In genomic region chr11:77953671-77954070, GRCm38 (mm10) we compare ENCODE assay signal across 11 mouse cellular contexts. TPM values are rescaled to one million over a fixed set of nuclear protein-coding genes. Genes with fewer than 3 reads are reported as not detected.
DNase-seq lines count a peak whose midpoint lies in the region; ATAC-seq and TF ChIP-seq lines count a peak whose summit lies in the region.
"Had no signal": no experiment of that assay in that cellular context is flagged by ENCODE, and none has a peak within 500 bp of the region (broad histone marks: within the 10 kb centered on the region; RNA-seq: fewer than 3 reads in every experiment).

No protein-coding gene starts in this region.

- no peaks in the 10 kb centered on the region for H3K9me3 ChIP-seq in hindbrain, embryonic 14.5 days (ENCODE audit: control insufficient read depth, low read length)
- H3K9me3 ChIP-seq in hindbrain, embryonic 12.5 days (replicated peaks) = no peaks in the 10 kb centered on the region
- H3K9me3 ChIP-seq in forebrain, embryonic 13.5 days (replicated peaks) = no peaks in the 10 kb centered on the region
- H3K9me3 ChIP-seq: heart, embryonic 15.5 days; midbrain, embryonic 12.5 days had no signal

- H3K4me3 ChIP-seq in hindbrain, embryonic 14.5 days (replicated peaks; ENCODE audit: low read length) = no peak overlapping the region
- no peak overlapping the region for H3K4me3 ChIP-seq in hindbrain, embryonic 12.5 days
- no peak overlapping the region for H3K4me3 ChIP-seq in embryonic fibroblast, embryonic 13.5 days (ENCODE audit: insufficient read depth, low read length)
- H3K4me3 ChIP-seq in forebrain, embryonic 13.5 days = no peak overlapping the region
- H3K4me3 ChIP-seq: heart, embryonic 15.5 days; midbrain, embryonic 12.5 days had no signal

- H3K27me3 ChIP-seq in hindbrain, embryonic 14.5 days (ENCODE audit: control insufficient read depth, insufficient read depth, low read length) = peaks cover 11% of the 10 kb centered on the region; the same call in 1 of the 2 replicates
- peaks cover 82% of the 10 kb centered on the region for H3K27me3 ChIP-seq in hindbrain, embryonic 12.5 days
- H3K27me3 ChIP-seq in forebrain, embryonic 13.5 days = peaks cover 53% of the 10 kb centered on the region

- 0 out of 2 replicates have a peak, but pooled peaks have one; percentile 4 for TF ChIP-seq CTCF in embryonic fibroblast, embryonic 13.5 days (IDR thresholded peaks at IDR 0.05; ENCODE audit: borderline replicate concordance, insufficient read depth, low read length)

- peaks cover 15% of the 10 kb centered on the region; the same call in 1 of the 2 replicates for H3K4me1 ChIP-seq in hindbrain, embryonic 14.5 days (replicated peaks; ENCODE audit: control insufficient read depth, insufficient read depth, low read length)
- H3K4me1 ChIP-seq in hindbrain, embryonic 12.5 days = peaks cover 8% of the 10 kb centered on the region; the same call in 1 of the 2 replicates
- H3K4me1 ChIP-seq in embryonic fibroblast, embryonic 13.5 days (ENCODE audit: control insufficient read depth, insufficient read depth, low read length) = no peaks in the 10 kb centered on the region
- H3K4me1 ChIP-seq in forebrain, embryonic 13.5 days = peaks cover 72% of the 10 kb centered on the region
- H3K4me1 ChIP-seq: heart, embryonic 15.5 days had no signal

- no peak overlapping the region for H3K4me2 ChIP-seq in hindbrain, embryonic 14.5 days (replicated peaks)
- no peak overlapping the region for H3K4me2 ChIP-seq in hindbrain, embryonic 12.5 days (replicated peaks)
- H3K4me2 ChIP-seq in forebrain, embryonic 13.5 days = no peak overlapping the region
- H3K4me2 ChIP-seq: heart, embryonic 15.5 days; midbrain, embryonic 12.5 days had no signal

- peaks cover 10% of the 10 kb centered on the region for H3K36me3 ChIP-seq in hindbrain, embryonic 14.5 days (replicated peaks; ENCODE audit: control insufficient read depth, insufficient read depth)
- peaks cover 8% of the 10 kb centered on the region; the same call in 1 of the 2 replicates for H3K36me3 ChIP-seq in hindbrain, embryonic 12.5 days
- H3K36me3 ChIP-seq in forebrain, embryonic 13.5 days (ENCODE audit: poor library complexity, severe bottlenecking) = peaks cover 29% of the 10 kb centered on the region
- H3K36me3 ChIP-seq: heart, embryonic 15.5 days; midbrain, embryonic 12.5 days had no signal

- TF ChIP-seq POLR2A in embryonic fibroblast, embryonic 13.5 days (IDR thresholded peaks at IDR 0.05; ENCODE audit: low read depth, low read length) = no peak

- no peak for DNase-seq in hindbrain, embryonic 14.5 days (ENCODE audit: low spot score)
- peak; percentile 70 for DNase-seq in ES-CJ7 (ENCODE audit: low read depth, low spot score)
- no peak for DNase-seq in frontal cortex, postnatal 14 days (ENCODE audit: low spot score in 2 of 2)
- DNase-seq in testis, postnatal 14 days (ENCODE audit: low spot score) = no peak
- DNase-seq: adrenal gland, postnatal 25 days had no signal

- 0 out of 2 replicates have a peak overlapping the region, but pooled peaks have one; percentile 29 for H3K27ac ChIP-seq in hindbrain, embryonic 14.5 days
- no peak overlapping the region for H3K27ac ChIP-seq in hindbrain, embryonic 12.5 days
- no peak overlapping the region for H3K27ac ChIP-seq in embryonic fibroblast, embryonic 13.5 days (ENCODE audit: insufficient read depth, low read length)
- H3K27ac ChIP-seq in forebrain, embryonic 13.5 days = no peak overlapping the region
- H3K27ac ChIP-seq: heart, embryonic 15.5 days; midbrain, embryonic 12.5 days had no signal

- ATAC-seq in hindbrain, embryonic 14.5 days (ENCODE audit: low FRiP score) = no peak
- ATAC-seq in hindbrain, embryonic 12.5 days (ENCODE audit: low FRiP score) = no peak
- peak; percentile 64 for ATAC-seq in megakaryocyte-erythroid progenitor cell, adult 5-6 weeks (replicated peaks; ENCODE audit: low FRiP score, low TSS enrichment, poor library complexity, severe bottlenecking)
- no peak for ATAC-seq in forebrain, embryonic 13.5 days

- H3K9ac ChIP-seq in hindbrain, embryonic 14.5 days = no peak overlapping the region
- no peak overlapping the region for H3K9ac ChIP-seq in hindbrain, embryonic 12.5 days
- no peak overlapping the region for H3K9ac ChIP-seq in forebrain, embryonic 13.5 days
- H3K9ac ChIP-seq: heart, embryonic 15.5 days; midbrain, embryonic 12.5 days had no signal

- WGBS in hindbrain, embryonic 14.5 days = 52% methylated on average over 9 of the region's 9 CpGs
- WGBS in hindbrain, embryonic 12.5 days = 40% methylated on average over 9 of the region's 9 CpGs
- 58% methylated on average over 9 of the region's 9 CpGs for WGBS in forebrain, embryonic 13.5 days

RNA-seq across cellular contexts. Expression of gene Sez6, which starts 23.1 kb away (rescaled TPM):
- polyA plus RNA-seq in hindbrain, embryonic 14.5 days (2014; fragmentation: Nextera tagmentation; extraction: Ambion mirVana) = 110 TPM in 2 replicates
- 47.3 and 48.7 TPM in 2 replicates for polyA plus RNA-seq in hindbrain, embryonic 12.5 days (2016; fragmentation: Nextera tagmentation; extraction: Ambion mirVana)
- not detected in 2 replicates for polyA plus RNA-seq in embryonic fibroblast, embryonic 13.5 days (2011; ENCODE audit: insufficient read length, low read depth, missing spikeins)
- total RNA-seq in megakaryocyte-erythroid progenitor cell, adult 5-6 weeks (2014; fragmentation: Nextera tagmentation) = not detected in 2 replicates
- total RNA-seq in megakaryocyte-erythroid progenitor cell, adult 5-6 weeks (2017) = not detected in 2 replicates
- polyA plus RNA-seq in forebrain, embryonic 13.5 days (2015; fragmentation: Nextera tagmentation; extraction: Ambion mirVana) = 141 and 165 TPM in 2 replicates

RNA-seq across cellular contexts. Expression of gene Phf12, which starts 28.9 kb away (rescaled TPM):
- 14.2 and 15.4 TPM in 2 replicates for polyA plus RNA-seq in hindbrain, embryonic 14.5 days (2014; fragmentation: Nextera tagmentation; extraction: Ambion mirVana)
- 30.6 and 30.7 TPM in 2 replicates for polyA plus RNA-seq in hindbrain, embryonic 12.5 days (2016; fragmentation: Nextera tagmentation; extraction: Ambion mirVana)
- 39.4 and 47.4 TPM in 2 replicates for polyA plus RNA-seq in embryonic fibroblast, embryonic 13.5 days (2011; ENCODE audit: insufficient read length, low read depth, missing spikeins)
- 79.7 and 94.6 TPM in 2 replicates for total RNA-seq in megakaryocyte-erythroid progenitor cell, adult 5-6 weeks (2014; fragmentation: Nextera tagmentation)
- 23.3 and 26.9 TPM in 2 replicates for total RNA-seq in megakaryocyte-erythroid progenitor cell, adult 5-6 weeks (2017)
- 20.7 and 24.5 TPM in 2 replicates for polyA plus RNA-seq in forebrain, embryonic 13.5 days (2015; fragmentation: Nextera tagmentation; extraction: Ambion mirVana)

RNA-seq across cellular contexts. Expression of gene Pipox, which starts 59.8 kb away (rescaled TPM):
- polyA plus RNA-seq in hindbrain, embryonic 14.5 days (2014; fragmentation: Nextera tagmentation; extraction: Ambion mirVana) = 2.8 and 6.1 TPM in 2 replicates
- polyA plus RNA-seq in hindbrain, embryonic 12.5 days (2016; fragmentation: Nextera tagmentation; extraction: Ambion mirVana) = 5.0 and 7.1 TPM in 2 replicates
- polyA plus RNA-seq in embryonic fibroblast, embryonic 13.5 days (2011; ENCODE audit: insufficient read length, low read depth, missing spikeins) = not detected in 2 replicates
- not detected in 2 replicates for total RNA-seq in megakaryocyte-erythroid progenitor cell, adult 5-6 weeks (2014; fragmentation: Nextera tagmentation)
- total RNA-seq in megakaryocyte-erythroid progenitor cell, adult 5-6 weeks (2017) = not detected in 2 replicates
- polyA plus RNA-seq in forebrain, embryonic 13.5 days (2015; fragmentation: Nextera tagmentation; extraction: Ambion mirVana) = 12.7 and 15.1 TPM in 2 replicates

Comparison
In these comparisons a context has a peak if more than half of its experiments do, and no peak if none do; other contexts are left out.
1. RNA of gene Sez6, which starts 23.1 kb away (polyA plus RNA-seq): 141 to 165 TPM in forebrain, embryonic 13.5 days, 110 TPM in hindbrain, embryonic 14.5 days and 47.3 to 48.7 TPM in hindbrain, embryonic 12.5 days; not detected in embryonic fibroblast, embryonic 13.5 days; every median in the first group is over 10 times any median in the second.